ENCODE assay signal across 11 mouse cellular contexts in the genomic region with DNA sequence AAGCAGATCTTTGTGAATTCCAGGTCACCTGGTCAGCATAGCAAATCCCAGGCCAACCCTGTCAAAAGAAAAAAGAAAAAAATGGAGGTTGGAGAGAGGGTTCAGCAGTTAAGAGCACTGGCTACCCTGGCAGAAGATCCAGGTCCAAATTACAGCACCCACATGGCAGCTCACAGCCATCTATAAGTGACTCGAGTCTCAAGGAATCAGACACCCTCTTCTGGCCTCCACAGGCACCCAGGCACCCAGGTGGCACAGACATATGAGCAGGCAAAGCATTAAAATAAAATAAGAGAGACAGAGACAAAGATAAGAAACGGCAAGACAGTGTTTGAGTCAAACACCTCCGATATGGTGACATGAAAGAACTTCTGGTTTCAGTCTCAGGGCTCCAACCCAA. TPM values are rescaled to one million over a fixed set of nuclear protein-coding genes. Genes with fewer than 3 reads are reported as not detected.
DNase-seq lines count a peak whose midpoint lies in the region; ATAC-seq and TF ChIP-seq lines count a peak whose summit lies in the region.
"Had no signal": no experiment of that assay in that cellular context is flagged by ENCODE, and none has a peak within 500 bp of the region (broad histone marks: within the 10 kb centered on the region; RNA-seq: fewer than 3 reads in every experiment).

No protein-coding gene starts in this region.

- H3K27ac ChIP-seq in midbrain, embryonic 11.5 days (ENCODE audit: low read depth, low read length): no peak overlapping the region
- H3K27ac ChIP-seq in midbrain, postnatal 0 days (ENCODE audit: low read depth, low read length): no peak overlapping the region
- H3K27ac ChIP-seq in forebrain, embryonic 16.5 days (ENCODE audit: low read length): peak overlapping the region; percentile 45
- H3K27ac ChIP-seq in limb, embryonic 11.5 days (replicated peaks; ENCODE audit: low read depth, low read length): no peak overlapping the region
- no peak overlapping the region for H3K27ac ChIP-seq in neural tube, embryonic 15.5 days (replicated peaks)
- H3K27ac ChIP-seq in stomach, postnatal 0 days (replicated peaks): no peak overlapping the region
- H3K27ac ChIP-seq: heart, embryonic 13.5 days; kidney, embryonic 15.5 days; liver, embryonic 12.5 days had no signal

- H3K4me2 ChIP-seq in midbrain, embryonic 11.5 days: no peak overlapping the region
- H3K4me2 ChIP-seq in midbrain, postnatal 0 days (ENCODE audit: low read depth, low read length, poor library complexity, severe bottlenecking): no peak overlapping the region
- no peak overlapping the region for H3K4me2 ChIP-seq in forebrain, embryonic 16.5 days (ENCODE audit: low read length)
- H3K4me2 ChIP-seq in limb, embryonic 11.5 days (ENCODE audit: low read depth, severe bottlenecking): no peak overlapping the region
- H3K4me2 ChIP-seq in neural tube, embryonic 15.5 days: peak overlapping the region; percentile 3; the same call in 1 of the 2 replicates
- no peak overlapping the region for H3K4me2 ChIP-seq in stomach, postnatal 0 days (replicated peaks; ENCODE audit: low read depth)
- H3K4me2 ChIP-seq: heart, embryonic 13.5 days; kidney, embryonic 15.5 days; liver, embryonic 12.5 days had no signal

- TF ChIP-seq CTCF in midbrain, postnatal 0 days (IDR thresholded peaks at IDR 0.05): no peak
- TF ChIP-seq CTCF in stomach, postnatal 0 days (IDR thresholded peaks at IDR 0.05; ENCODE audit: low read depth): no peak

- no peaks in the 10 kb centered on the region for H3K9me3 ChIP-seq in midbrain, embryonic 11.5 days (ENCODE audit: control insufficient read depth, low read length)
- no peaks in the 10 kb centered on the region for H3K9me3 ChIP-seq in midbrain, postnatal 0 days (ENCODE audit: low read length)
- H3K9me3 ChIP-seq in forebrain, embryonic 16.5 days (ENCODE audit: control insufficient read depth, low read length): no peaks in the 10 kb centered on the region
- no peaks in the 10 kb centered on the region for H3K9me3 ChIP-seq in limb, embryonic 11.5 days (ENCODE audit: control insufficient read depth, low read length)
- H3K9me3 ChIP-seq in neural tube, embryonic 15.5 days (replicated peaks): no peaks in the 10 kb centered on the region
- no peaks in the 10 kb centered on the region for H3K9me3 ChIP-seq in stomach, postnatal 0 days (ENCODE audit: control insufficient read depth, low read length)
- H3K9me3 ChIP-seq: heart, embryonic 13.5 days; kidney, embryonic 15.5 days; liver, embryonic 12.5 days had no signal

- WGBS in midbrain, embryonic 11.5 days: 48% methylated on average over 3 of the region's 3 CpGs
- 39% methylated on average over 3 of the region's 3 CpGs for WGBS in midbrain, postnatal 0 days
- WGBS in forebrain, embryonic 16.5 days: 42% methylated on average over 3 of the region's 3 CpGs
- 45% methylated on average over 3 of the region's 3 CpGs for WGBS in limb, embryonic 11.5 days
- WGBS in neural tube, embryonic 15.5 days: 42% methylated on average over 3 of the region's 3 CpGs
- 38% methylated on average over 3 of the region's 3 CpGs for WGBS in stomach, postnatal 0 days

- DNase-seq in midbrain, embryonic 11.5 days (ENCODE audit: low spot score, missing footprints): no peak
- DNase-seq in midbrain, postnatal 0 days (ENCODE audit: low spot score): no peak
- DNase-seq in limb, embryonic 11.5 days (ENCODE audit: low spot score): no peak
- DNase-seq in stomach, postnatal 0 days (ENCODE audit: low spot score): no peak
- DNase-seq in layer of hippocampus, adult 18-20 months (ENCODE audit: low spot score in 2 of 2): no peak
- no peak for DNase-seq in spleen, postnatal 4 days (ENCODE audit: low spot score in 2 of 2)

- no peak for TF ChIP-seq EP300 in stomach, postnatal 0 days (optimal IDR thresholded peaks at IDR 0.05)

- peak; percentile 33 for ATAC-seq in midbrain, embryonic 11.5 days (ENCODE audit: low FRiP score)
- no peak for ATAC-seq in midbrain, postnatal 0 days (ENCODE audit: low FRiP score)
- ATAC-seq in forebrain, embryonic 16.5 days: peak; percentile 36
- ATAC-seq in limb, embryonic 11.5 days (ENCODE audit: insufficient number of reproducible peaks, low FRiP score, low TSS enrichment, low read depth): peak; percentile 44; the same call in 1 of the 2 replicates
- peak; percentile 21; the same call in 1 of the 2 replicates for ATAC-seq in neural tube, embryonic 15.5 days (ENCODE audit: low FRiP score)
- no peak for ATAC-seq in stomach, postnatal 0 days (ENCODE audit: low FRiP score, low TSS enrichment)

- H3K27me3 ChIP-seq in midbrain, embryonic 11.5 days (ENCODE audit: control insufficient read depth, insufficient read depth, low read length): no peaks in the 10 kb centered on the region
- no peaks in the 10 kb centered on the region for H3K27me3 ChIP-seq in midbrain, postnatal 0 days (ENCODE audit: insufficient read depth, low read length)
- no peaks in the 10 kb centered on the region for H3K27me3 ChIP-seq in forebrain, embryonic 16.5 days (replicated peaks; ENCODE audit: control insufficient read depth, insufficient read depth, low read length)
- H3K27me3 ChIP-seq in limb, embryonic 11.5 days (ENCODE audit: control insufficient read depth, insufficient read depth, low read length): no peaks in the 10 kb centered on the region
- H3K27me3 ChIP-seq in neural tube, embryonic 15.5 days (replicated peaks): no peaks in the 10 kb centered on the region
- H3K27me3 ChIP-seq in stomach, postnatal 0 days (ENCODE audit: control insufficient read depth, insufficient read depth, low read length): no peaks in the 10 kb centered on the region
- H3K27me3 ChIP-seq: kidney, embryonic 15.5 days had no signal

- H3K9ac ChIP-seq in midbrain, embryonic 11.5 days (ENCODE audit: low read length): no peak overlapping the region
- no peak overlapping the region for H3K9ac ChIP-seq in midbrain, postnatal 0 days (replicated peaks; ENCODE audit: low read length, poor library complexity, severe bottlenecking)
- H3K9ac ChIP-seq in forebrain, embryonic 16.5 days (replicated peaks; ENCODE audit: low read depth, low read length): 0 out of 2 replicates have a peak overlapping the region, but pooled peaks have one; percentile 18
- no peak overlapping the region for H3K9ac ChIP-seq in limb, embryonic 11.5 days (ENCODE audit: low read length)
- H3K9ac ChIP-seq in neural tube, embryonic 15.5 days (replicated peaks): no peak overlapping the region
- H3K9ac ChIP-seq in stomach, postnatal 0 days (ENCODE audit: low read length): no peak overlapping the region
- H3K9ac ChIP-seq: heart, embryonic 13.5 days; kidney, embryonic 15.5 days; liver, embryonic 12.5 days had no signal

- H3K36me3 ChIP-seq in midbrain, embryonic 11.5 days (ENCODE audit: control insufficient read depth, insufficient read depth, low read length): no peaks in the 10 kb centered on the region
- H3K36me3 ChIP-seq in midbrain, postnatal 0 days (ENCODE audit: insufficient read depth, low read length): no peaks in the 10 kb centered on the region
- no peaks in the 10 kb centered on the region for H3K36me3 ChIP-seq in forebrain, embryonic 16.5 days (ENCODE audit: control insufficient read depth, insufficient read depth)
- no peaks in the 10 kb centered on the region for H3K36me3 ChIP-seq in limb, embryonic 11.5 days (ENCODE audit: control insufficient read depth, insufficient read depth, low read length)
- no peaks in the 10 kb centered on the region for H3K36me3 ChIP-seq in neural tube, embryonic 15.5 days
- H3K36me3 ChIP-seq in stomach, postnatal 0 days (ENCODE audit: control insufficient read depth, insufficient read depth, low read length): no peaks in the 10 kb centered on the region
- H3K36me3 ChIP-seq: heart, embryonic 13.5 days; kidney, embryonic 15.5 days; liver, embryonic 12.5 days had no signal

- H3K4me1 ChIP-seq in midbrain, embryonic 11.5 days (ENCODE audit: control insufficient read depth, insufficient read depth, low read length): no peaks in the 10 kb centered on the region
- H3K4me1 ChIP-seq in midbrain, postnatal 0 days (ENCODE audit: insufficient read depth, low read length): no peaks in the 10 kb centered on the region
- H3K4me1 ChIP-seq in forebrain, embryonic 16.5 days (replicated peaks; ENCODE audit: control insufficient read depth, insufficient read depth, low read length): 0 out of 2 replicates have a peak, but pooled peaks cover 4% of the 10 kb centered on the region
- 0 out of 2 replicates have a peak, but pooled peaks cover 5% of the 10 kb centered on the region for H3K4me1 ChIP-seq in limb, embryonic 11.5 days (ENCODE audit: control insufficient read depth, insufficient read depth, low read length)
- H3K4me1 ChIP-seq in neural tube, embryonic 15.5 days: peaks cover 3% of the 10 kb centered on the region; the same call in 1 of the 2 replicates
- H3K4me1 ChIP-seq in stomach, postnatal 0 days (replicated peaks; ENCODE audit: control insufficient read depth, insufficient read depth): no peaks in the 10 kb centered on the region
- H3K4me1 ChIP-seq: heart, embryonic 13.5 days had no signal

- no peak overlapping the region for H3K4me3 ChIP-seq in midbrain, embryonic 11.5 days (ENCODE audit: low read depth, low read length)
- H3K4me3 ChIP-seq in midbrain, postnatal 0 days (ENCODE audit: low read depth, low read length): no peak overlapping the region
- H3K4me3 ChIP-seq in forebrain, embryonic 16.5 days (replicated peaks; ENCODE audit: low read length): no peak overlapping the region
- H3K4me3 ChIP-seq in limb, embryonic 11.5 days (ENCODE audit: low read depth, low read length): no peak overlapping the region
- no peak overlapping the region for H3K4me3 ChIP-seq in neural tube, embryonic 15.5 days (replicated peaks)
- no peak overlapping the region for H3K4me3 ChIP-seq in stomach, postnatal 0 days (ENCODE audit: low read depth, low read length)
- H3K4me3 ChIP-seq: heart, embryonic 13.5 days; kidney, embryonic 15.5 days; liver, embryonic 12.5 days had no signal

RNA-seq across cellular contexts. Expression of gene Csnk2a1, which starts 29.7 kb away (rescaled TPM):
- polyA plus RNA-seq in midbrain, embryonic 11.5 days (2014; fragmentation: Nextera tagmentation; extraction: Ambion mirVana): 60.1 and 63.8 TPM in 2 replicates
- 156 and 161 TPM in 2 replicates for total RNA-seq in midbrain, postnatal 0 days (2014; rRNA removed)
- 101 and 106 TPM in 2 replicates for polyA plus RNA-seq in midbrain, postnatal 0 days (2015; fragmentation: Nextera tagmentation; extraction: Ambion mirVana)
- polyA plus RNA-seq in forebrain, embryonic 16.5 days (2015; fragmentation: Nextera tagmentation; extraction: Ambion mirVana): 123 and 137 TPM in 2 replicates
- polyA plus RNA-seq in limb, embryonic 11.5 days (2014; fragmentation: Nextera tagmentation; extraction: Ambion mirVana): 65.9 and 86.5 TPM in 2 replicates
- polyA plus RNA-seq in neural tube, embryonic 15.5 days (2015; fragmentation: Nextera tagmentation; extraction: Ambion mirVana): 99.6 and 106 TPM in 2 replicates
- 54.1 and 60.7 TPM in 2 replicates for polyA plus RNA-seq in stomach, postnatal 0 days (2015; fragmentation: Nextera tagmentation; extraction: Ambion mirVana)
- total RNA-seq in layer of hippocampus, adult 18-20 months (2021): 10 to 100 TPM; 92.6 to 95.5 TPM

RNA-seq across cellular contexts. Expression of gene Tcf15, which starts 53.5 kb away (rescaled TPM):
- polyA plus RNA-seq in midbrain, embryonic 11.5 days (2014; fragmentation: Nextera tagmentation; extraction: Ambion mirVana): 2.8 and 3.2 TPM in 2 replicates
- 2.7 TPM in 1 of 2 replicates, not detected in the other for total RNA-seq in midbrain, postnatal 0 days (2014; rRNA removed)
- 0.58 and 0.90 TPM in 2 replicates for polyA plus RNA-seq in midbrain, postnatal 0 days (2015; fragmentation: Nextera tagmentation; extraction: Ambion mirVana)
- 1.3 and 1.5 TPM in 2 replicates for polyA plus RNA-seq in forebrain, embryonic 16.5 days (2015; fragmentation: Nextera tagmentation; extraction: Ambion mirVana)
- 20.2 and 25.2 TPM in 2 replicates for polyA plus RNA-seq in limb, embryonic 11.5 days (2014; fragmentation: Nextera tagmentation; extraction: Ambion mirVana)
- 2.1 and 4.0 TPM in 2 replicates for polyA plus RNA-seq in neural tube, embryonic 15.5 days (2015; fragmentation: Nextera tagmentation; extraction: Ambion mirVana)
- polyA plus RNA-seq in stomach, postnatal 0 days (2015; fragmentation: Nextera tagmentation; extraction: Ambion mirVana): 2.5 and 3.1 TPM in 2 replicates
- total RNA-seq in layer of hippocampus, adult 18-20 months (2021): 1 to 10 TPM; 2.9 to 3.1 TPM

Comparison
In these comparisons a context has a peak if more than half of its experiments do, and no peak if none do; other contexts are left out.
1. ATAC-seq: peak in midbrain, embryonic 11.5 days (single experiment), forebrain, embryonic 16.5 days (single experiment), limb, embryonic 11.5 days (single experiment) and neural tube, embryonic 15.5 days (single experiment); none in midbrain, postnatal 0 days (single experiment) and stomach, postnatal 0 days (single experiment).